10 mouse cellular contexts compared by ENCODE assay signal in the genomic region with DNA sequence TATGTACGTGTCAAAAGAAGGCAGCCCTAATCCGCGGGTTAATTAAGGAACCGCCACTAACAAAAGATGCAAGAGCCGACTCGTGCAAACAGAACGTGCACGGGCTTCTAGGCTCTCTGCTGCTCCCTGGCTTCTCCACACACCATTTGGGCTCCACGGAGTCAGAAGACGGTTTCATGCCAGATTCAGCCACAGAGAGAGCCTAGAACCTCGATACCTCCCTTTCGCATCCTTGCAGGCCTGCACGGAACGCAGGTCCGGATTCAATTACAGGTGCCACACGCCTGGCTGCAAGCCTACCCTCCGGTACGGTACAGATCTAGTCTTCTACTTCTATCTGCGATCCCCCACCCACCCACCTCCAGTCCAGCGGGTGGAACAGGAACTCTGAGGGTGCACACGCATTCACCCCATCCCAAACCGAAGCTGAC. TPM values are rescaled to one million over a fixed set of nuclear protein-coding genes. Genes with fewer than 3 reads are reported as not detected.
DNase-seq lines count a peak whose midpoint lies in the region; ATAC-seq lines count a peak whose summit lies in the region.
"Had no signal": no experiment of that assay in that cellular context is flagged by ENCODE, and none has a peak within 500 bp of the region (broad histone marks: within the 10 kb centered on the region; RNA-seq: fewer than 3 reads in every experiment).

No protein-coding gene starts in this region.

- H3K9me3 ChIP-seq in kidney, embryonic 14.5 days (ENCODE audit: control insufficient read depth, low read length) = no peaks in the 10 kb centered on the region
- H3K9me3 ChIP-seq in embryonic facial prominence, embryonic 12.5 days = no peaks in the 10 kb centered on the region
- no peaks in the 10 kb centered on the region for H3K9me3 ChIP-seq in hindbrain, embryonic 12.5 days (replicated peaks)
- no peaks in the 10 kb centered on the region for H3K9me3 ChIP-seq in midbrain, embryonic 16.5 days (replicated peaks; ENCODE audit: control insufficient read depth, low read length, poor library complexity, severe bottlenecking)
- no peaks in the 10 kb centered on the region for H3K9me3 ChIP-seq in liver, embryonic 12.5 days (replicated peaks)

- peak overlapping the region; percentile 43 for H3K4me2 ChIP-seq in kidney, embryonic 14.5 days (replicated peaks; ENCODE audit: low read depth, low read length)
- H3K4me2 ChIP-seq in embryonic facial prominence, embryonic 12.5 days (replicated peaks) = peak overlapping the region; percentile 39
- H3K4me2 ChIP-seq in hindbrain, embryonic 12.5 days (replicated peaks) = peak overlapping the region; percentile 43
- peak overlapping the region; percentile 60 for H3K4me2 ChIP-seq in midbrain, embryonic 16.5 days (ENCODE audit: low read length)
- no peak overlapping the region for H3K4me2 ChIP-seq in liver, embryonic 12.5 days

- peaks cover 64% of the 10 kb centered on the region for H3K4me1 ChIP-seq in kidney, embryonic 14.5 days (ENCODE audit: control insufficient read depth, insufficient read depth, low read length)
- H3K4me1 ChIP-seq in embryonic facial prominence, embryonic 12.5 days = peaks cover 96% of the 10 kb centered on the region
- peaks cover 95% of the 10 kb centered on the region for H3K4me1 ChIP-seq in hindbrain, embryonic 12.5 days
- H3K4me1 ChIP-seq in midbrain, embryonic 16.5 days (ENCODE audit: control insufficient read depth, insufficient read depth, low read length) = peaks cover 78% of the 10 kb centered on the region
- 0 out of 2 replicates have a peak, but pooled peaks cover 4% of the 10 kb centered on the region for H3K4me1 ChIP-seq in liver, embryonic 12.5 days

- peak overlapping the region; percentile 22 for H3K4me3 ChIP-seq in kidney, embryonic 14.5 days (ENCODE audit: low read length)
- H3K4me3 ChIP-seq in embryonic facial prominence, embryonic 12.5 days = no peak overlapping the region
- peak overlapping the region; percentile 7; the same call in 1 of the 2 replicates for H3K4me3 ChIP-seq in hindbrain, embryonic 12.5 days
- H3K4me3 ChIP-seq in midbrain, embryonic 16.5 days (ENCODE audit: low read depth, low read length) = peak overlapping the region; percentile 14
- no peak overlapping the region for H3K4me3 ChIP-seq in liver, embryonic 12.5 days
- H3K4me3 ChIP-seq: erythroblast, embryonic 14.5 days had no signal

- H3K36me3 ChIP-seq in kidney, embryonic 14.5 days (ENCODE audit: control insufficient read depth, insufficient read depth, low read length) = no peaks in the 10 kb centered on the region
- no peaks in the 10 kb centered on the region for H3K36me3 ChIP-seq in embryonic facial prominence, embryonic 12.5 days
- no peaks in the 10 kb centered on the region for H3K36me3 ChIP-seq in hindbrain, embryonic 12.5 days
- no peaks in the 10 kb centered on the region for H3K36me3 ChIP-seq in midbrain, embryonic 16.5 days (ENCODE audit: control insufficient read depth, insufficient read depth, low read length)
- H3K36me3 ChIP-seq in liver, embryonic 12.5 days = no peaks in the 10 kb centered on the region

- H3K27ac ChIP-seq in kidney, embryonic 14.5 days (ENCODE audit: low read depth, low read length) = no peak overlapping the region
- H3K27ac ChIP-seq in embryonic facial prominence, embryonic 12.5 days = no peak overlapping the region
- peak overlapping the region; percentile 2; the same call in 1 of the 2 replicates for H3K27ac ChIP-seq in hindbrain, embryonic 12.5 days
- H3K27ac ChIP-seq in midbrain, embryonic 16.5 days (ENCODE audit: low read length) = peak overlapping the region; percentile 20
- no peak overlapping the region for H3K27ac ChIP-seq in liver, embryonic 12.5 days

- 11% methylated on average over 22 of the region's 22 CpGs for WGBS in kidney, embryonic 14.5 days
- 11% methylated on average over 22 of the region's 22 CpGs for WGBS in embryonic facial prominence, embryonic 12.5 days
- 20% methylated on average over 22 of the region's 22 CpGs for WGBS in hindbrain, embryonic 12.5 days
- 16% methylated on average over 22 of the region's 22 CpGs for WGBS in midbrain, embryonic 16.5 days
- 23% methylated on average over 22 of the region's 22 CpGs for WGBS in liver, embryonic 12.5 days (ENCODE audit: insufficient replicate concordance)

- peak overlapping the region; percentile 14; the same call in 1 of the 2 replicates for H3K9ac ChIP-seq in kidney, embryonic 14.5 days (ENCODE audit: low read depth, low read length)
- H3K9ac ChIP-seq in embryonic facial prominence, embryonic 12.5 days = 0 out of 2 replicates have a peak overlapping the region, but pooled peaks have one; percentile 11
- peak overlapping the region; percentile 43; the same call in 1 of the 2 replicates for H3K9ac ChIP-seq in hindbrain, embryonic 12.5 days
- H3K9ac ChIP-seq in midbrain, embryonic 16.5 days (ENCODE audit: low read depth, low read length) = peak overlapping the region; percentile 30; the same call in 1 of the 2 replicates
- no peak overlapping the region for H3K9ac ChIP-seq in liver, embryonic 12.5 days

- DNase-seq in kidney, adult 8-10 months = no peak
- no peak for DNase-seq in urinary bladder, postnatal 10 days (ENCODE audit: low spot score)
- no peak for DNase-seq in urinary bladder, postnatal 36 days (ENCODE audit: low spot score in 2 of 2)

- no peak for ATAC-seq in kidney, embryonic 14.5 days (ENCODE audit: low FRiP score, low TSS enrichment)
- no peak for ATAC-seq in embryonic facial prominence, embryonic 12.5 days (ENCODE audit: insufficient number of reproducible peaks, insufficient read depth, low FRiP score, low TSS enrichment)
- ATAC-seq in hindbrain, embryonic 12.5 days (ENCODE audit: low FRiP score) = no peak
- no peak for ATAC-seq in midbrain, embryonic 16.5 days
- no peak for ATAC-seq in liver, embryonic 12.5 days
- ATAC-seq: Patski had no signal

- no peaks in the 10 kb centered on the region for H3K27me3 ChIP-seq in kidney, embryonic 14.5 days (ENCODE audit: control insufficient read depth, insufficient read depth, low read length)
- H3K27me3 ChIP-seq in embryonic facial prominence, embryonic 12.5 days = no peaks in the 10 kb centered on the region
- no peaks in the 10 kb centered on the region for H3K27me3 ChIP-seq in hindbrain, embryonic 12.5 days
- H3K27me3 ChIP-seq in midbrain, embryonic 16.5 days (ENCODE audit: control insufficient read depth, insufficient read depth, low read depth, low read length) = no peaks in the 10 kb centered on the region
- H3K27me3 ChIP-seq in liver, embryonic 12.5 days (replicated peaks) = peaks cover 82% of the 10 kb centered on the region
- H3K27me3 ChIP-seq: Patski had no signal

RNA-seq across cellular contexts. Expression of a gene that starts 26.8 kb away (rescaled TPM):
- 3.5 and 5.3 TPM in 2 replicates for polyA plus RNA-seq in kidney, embryonic 14.5 days (2014; fragmentation: Nextera tagmentation; extraction: Ambion mirVana)
- 39.4 and 41.5 TPM in 2 replicates for polyA plus RNA-seq in embryonic facial prominence, embryonic 12.5 days (2016; fragmentation: Nextera tagmentation; extraction: Ambion mirVana)
- 25.9 and 37.1 TPM in 2 replicates for polyA plus RNA-seq in hindbrain, embryonic 12.5 days (2016; fragmentation: Nextera tagmentation; extraction: Ambion mirVana)
- 22.6 and 23.9 TPM in 2 replicates for polyA plus RNA-seq in midbrain, embryonic 16.5 days (2015; fragmentation: Nextera tagmentation; extraction: Ambion mirVana)
- 0.30 and 0.31 TPM in 2 replicates for polyA plus RNA-seq in liver, embryonic 12.5 days (2016; fragmentation: Nextera tagmentation; extraction: Ambion mirVana)
- polyA plus RNA-seq: erythroblast, embryonic 14.5 days had no signal

Comparison
In these comparisons a context has a peak if more than half of its experiments do, and no peak if none do; other contexts are left out.
1. H3K27ac ChIP-seq: peak in hindbrain, embryonic 12.5 days (single experiment) and midbrain, embryonic 16.5 days (single experiment); none in kidney, embryonic 14.5 days (single experiment), embryonic facial prominence, embryonic 12.5 days (single experiment) and liver, embryonic 12.5 days (single experiment).
2. H3K4me3 ChIP-seq: peak in kidney, embryonic 14.5 days (single experiment), hindbrain, embryonic 12.5 days (single experiment) and midbrain, embryonic 16.5 days (single experiment); none in embryonic facial prominence, embryonic 12.5 days (single experiment) and liver, embryonic 12.5 days (single experiment).